Mouse (Mus musculus): ENCODE data around the gene Kank2. TPM values are rescaled to one million over a fixed set of nuclear protein-coding genes. Genes with fewer than 3 reads are reported as not detected.

Kank2 gene
- 9.7 and 9.9 TPM in 2 replicates for polyA plus RNA-seq (2015; fragmentation: Nextera tagmentation; extraction: Ambion mirVana)

GRCm38 (mm10) chr9:21798345-21799009 is at the start of gene Kank2:
Kank2 (minus strand) TSS chr9:21798744.
- peak within 1 kb of the TSS; percentile 81 for H3K4me2 ChIP-seq (ENCODE audit: low read depth, low read length)
- H3K9me3 ChIP-seq (ENCODE audit: control insufficient read depth, low read length) = no peaks in the 10 kb centered on the region
- H3K27me3 ChIP-seq (replicated peaks; ENCODE audit: control insufficient read depth, insufficient read depth, low read length) = no peaks in the 10 kb centered on the region
- H3K9ac ChIP-seq (ENCODE audit: low read depth, low read length) = peak within 1 kb of the TSS; percentile 90
- peak within 1 kb of the TSS; percentile 84 for H3K4me3 ChIP-seq (ENCODE audit: low read length)
- H3K27ac ChIP-seq (ENCODE audit: low read length) = peak within 1 kb of the TSS; percentile 94
- peak; percentile 89 for ATAC-seq
- peaks cover 13% of the 10 kb centered on the region for H3K4me1 ChIP-seq (ENCODE audit: control insufficient read depth, insufficient read depth, low read length)
- peaks cover 17% of the 10 kb centered on the region for H3K36me3 ChIP-seq (ENCODE audit: control insufficient read depth, insufficient read depth, low read length)
- WGBS = under 1% methylated on average over 52 of the region's 52 CpGs

- Histone ChIP-seq H3K4me3 (ENCODE audit: low read length) (no peak overlapping the region), H3K36me3 (ENCODE audit: control insufficient read depth, insufficient read depth, low read length) (0 out of 2 replicates have a peak, but pooled peaks cover 2% of the 10 kb centered on the region), H3K27ac (ENCODE audit: low read length) (peak overlapping the region; percentile 86), H3K9ac (ENCODE audit: low read depth, low read length) (peak overlapping the region; percentile 50), H3K4me1 (ENCODE audit: control insufficient read depth, insufficient read depth, low read length) (peaks cover 19% of the 10 kb centered on the region), H3K4me2 (ENCODE audit: low read depth, low read length) (peak overlapping the region; percentile 41; the same call in 1 of the 2 replicates), H3K27me3 (replicated peaks; ENCODE audit: control insufficient read depth, insufficient read depth, low read length) (no peaks in the 10 kb centered on the region), H3K9me3 (ENCODE audit: control insufficient read depth, low read length) (no peaks in the 10 kb centered on the region)
- ATAC-seq = no peak
- 31% methylated on average over 10 of the region's 10 CpGs for WGBS
These were observed 49.4 kb upstream of the Kank2 start for GRCm38 (mm10) chr9:21847926-21848325.

GRCm38 (mm10) chr9:21847425-21847824 is 48.9 kb upstream of the Kank2 start:
- Histone ChIP-seq H3K9ac (ENCODE audit: low read depth, low read length) (peak overlapping the region; percentile 50; the same call in 1 of the 2 replicates), H3K9me3 (ENCODE audit: control insufficient read depth, low read length) (no peaks in the 10 kb centered on the region), H3K4me1 (ENCODE audit: control insufficient read depth, insufficient read depth, low read length) (peaks cover 24% of the 10 kb centered on the region), H3K27me3 (replicated peaks; ENCODE audit: control insufficient read depth, insufficient read depth, low read length) (no peaks in the 10 kb centered on the region), H3K27ac (ENCODE audit: low read length) (peak overlapping the region; percentile 86), H3K36me3 (ENCODE audit: control insufficient read depth, insufficient read depth, low read length) (0 out of 2 replicates have a peak, but pooled peaks cover 2% of the 10 kb centered on the region), H3K4me2 (ENCODE audit: low read depth, low read length) (peak overlapping the region; percentile 41), H3K4me3 (ENCODE audit: low read length) (0 out of 2 replicates have a peak overlapping the region, but pooled peaks have one; percentile 1)
- no peak for ATAC-seq
- 29% methylated on average over 3 of the region's 3 CpGs for WGBS

GRCm38 (mm10) chr9:21846755-21847341 is 48.3 kb upstream of the Kank2 start:
- WGBS = 36% methylated on average over 11 of the region's 11 CpGs
- no peaks in the 10 kb centered on the region for H3K27me3 ChIP-seq (replicated peaks; ENCODE audit: control insufficient read depth, insufficient read depth, low read length)
- H3K4me2 ChIP-seq (ENCODE audit: low read depth, low read length) = peak overlapping the region; percentile 41
- peak overlapping the region; percentile 59 for H3K9ac ChIP-seq (ENCODE audit: low read depth, low read length)
- no peaks in the 10 kb centered on the region for H3K9me3 ChIP-seq (ENCODE audit: control insufficient read depth, low read length)
- ATAC-seq = peak; percentile 72
- H3K4me1 ChIP-seq (ENCODE audit: control insufficient read depth, insufficient read depth, low read length) = peaks cover 30% of the 10 kb centered on the region
- 0 out of 2 replicates have a peak, but pooled peaks cover 2% of the 10 kb centered on the region for H3K36me3 ChIP-seq (ENCODE audit: control insufficient read depth, insufficient read depth, low read length)
- peak overlapping the region; percentile 86 for H3K27ac ChIP-seq (ENCODE audit: low read length)
- peak overlapping the region; percentile 26 for H3K4me3 ChIP-seq (ENCODE audit: low read length)

- 0 out of 2 replicates have a peak, but pooled peaks cover 2% of the 10 kb centered on the region for H3K36me3 ChIP-seq (ENCODE audit: control insufficient read depth, insufficient read depth, low read length)
- H3K4me2 ChIP-seq (ENCODE audit: low read depth, low read length) = no peak overlapping the region
- H3K9me3 ChIP-seq (ENCODE audit: control insufficient read depth, low read length) = no peaks in the 10 kb centered on the region
- peak overlapping the region; percentile 21; the same call in 1 of the 2 replicates for H3K9ac ChIP-seq (ENCODE audit: low read depth, low read length)
- 40% methylated on average over 14 of the region's 14 CpGs for WGBS
- H3K4me1 ChIP-seq (ENCODE audit: control insufficient read depth, insufficient read depth, low read length) = peaks cover 31% of the 10 kb centered on the region
- H3K4me3 ChIP-seq (ENCODE audit: low read length) = no peak overlapping the region
- no peaks in the 10 kb centered on the region for H3K27me3 ChIP-seq (replicated peaks; ENCODE audit: control insufficient read depth, insufficient read depth, low read length)
- ATAC-seq = 0 out of 2 replicates have a peak, but pooled peaks have one; percentile 18
- no peak overlapping the region for H3K27ac ChIP-seq (ENCODE audit: low read length)
These were observed 47.0 kb upstream of the Kank2 start for GRCm38 (mm10) chr9:21845381-21846080.

- no peak overlapping the region for H3K4me3 ChIP-seq (ENCODE audit: low read length)
- no peaks in the 10 kb centered on the region for H3K27me3 ChIP-seq (replicated peaks; ENCODE audit: control insufficient read depth, insufficient read depth, low read length)
- H3K36me3 ChIP-seq (ENCODE audit: control insufficient read depth, insufficient read depth, low read length) = 0 out of 2 replicates have a peak, but pooled peaks cover 2% of the 10 kb centered on the region
- no peaks in the 10 kb centered on the region for H3K9me3 ChIP-seq (ENCODE audit: control insufficient read depth, low read length)
- H3K4me1 ChIP-seq (ENCODE audit: control insufficient read depth, insufficient read depth, low read length) = peaks cover 26% of the 10 kb centered on the region
- H3K27ac ChIP-seq (ENCODE audit: low read length) = peak overlapping the region; percentile 79
- H3K9ac ChIP-seq (ENCODE audit: low read depth, low read length) = 0 out of 2 replicates have a peak overlapping the region, but pooled peaks have one; percentile 17
- no peak for ATAC-seq
- no peak overlapping the region for H3K4me2 ChIP-seq (ENCODE audit: low read depth, low read length)
- 55% methylated on average over 6 of the region's 6 CpGs for WGBS
These were observed 44.5 kb upstream of the Kank2 start for GRCm38 (mm10) chr9:21843086-21843485.

GRCm38 (mm10) chr9:21842391-21842790 is 43.8 kb upstream of the Kank2 start:
- 36% methylated on average over 5 of the region's 5 CpGs for WGBS
- Histone ChIP-seq H3K9ac (ENCODE audit: low read depth, low read length) (peak overlapping the region; percentile 17; the same call in 1 of the 2 replicates), H3K4me3 (ENCODE audit: low read length) (no peak overlapping the region), H3K4me2 (ENCODE audit: low read depth, low read length) (no peak overlapping the region), H3K36me3 (ENCODE audit: control insufficient read depth, insufficient read depth, low read length) (peaks cover 5% of the 10 kb centered on the region; the same call in 1 of the 2 replicates), H3K9me3 (ENCODE audit: control insufficient read depth, low read length) (no peaks in the 10 kb centered on the region), H3K27me3 (replicated peaks; ENCODE audit: control insufficient read depth, insufficient read depth, low read length) (no peaks in the 10 kb centered on the region), H3K4me1 (ENCODE audit: control insufficient read depth, insufficient read depth, low read length) (peaks cover 19% of the 10 kb centered on the region), H3K27ac (ENCODE audit: low read length) (peak overlapping the region; percentile 79)
- ATAC-seq = peak; percentile 36

GRCm38 (mm10) chr9:21841340-21841739 is 42.8 kb upstream of the Kank2 start:
- Histone ChIP-seq H3K36me3 (ENCODE audit: control insufficient read depth, insufficient read depth, low read length) (peaks cover 11% of the 10 kb centered on the region; the same call in 1 of the 2 replicates), H3K27me3 (replicated peaks; ENCODE audit: control insufficient read depth, insufficient read depth, low read length) (no peaks in the 10 kb centered on the region), H3K9me3 (ENCODE audit: control insufficient read depth, low read length) (no peaks in the 10 kb centered on the region), H3K4me2 (ENCODE audit: low read depth, low read length) (no peak overlapping the region), H3K9ac (ENCODE audit: low read depth, low read length) (no peak overlapping the region; the same call in 1 of the 2 replicates), H3K27ac (ENCODE audit: low read length) (no peak overlapping the region), H3K4me3 (ENCODE audit: low read length) (no peak overlapping the region), H3K4me1 (ENCODE audit: control insufficient read depth, insufficient read depth, low read length) (peaks cover 19% of the 10 kb centered on the region)
- 93% methylated on average over 6 of the region's 6 CpGs for WGBS
- no peak for ATAC-seq

Measured in intestine, embryonic 16.5 days (tissue).